Mouse (Mus musculus): ENCODE data around the gene Tnrc6a.

The Tnrc6a gene

GRCm38 (mm10) chr7:123124735-123125181, 1.1 kb downstream of the Tnrc6a start:
- DNase-seq (ENCODE audit: low spot score in 2 of 2) = peak in 1 of 2 experiments; percentile 20

GRCm38 (mm10) chr7:123126056-123126455, 2.4 kb downstream of the Tnrc6a start:
- DNase-seq (ENCODE audit: low spot score in 2 of 2) = no peak

- no peak for DNase-seq (ENCODE audit: low spot score in 2 of 2)
Observed at GRCm38 (mm10) chr7:123127301-123127700, 3.6 kb downstream of the Tnrc6a start.

GRCm38 (mm10) chr7:123127981-123128380, 4.3 kb downstream of the Tnrc6a start:
- DNase-seq (ENCODE audit: low spot score in 2 of 2) = no peak

- DNase-seq (ENCODE audit: low spot score in 2 of 2) = no peak
Observed at GRCm38 (mm10) chr7:123129061-123129460, 5.4 kb downstream of the Tnrc6a start.

GRCm38 (mm10) chr7:123130198-123130597, 6.5 kb downstream of the Tnrc6a start:
- no peak for DNase-seq (ENCODE audit: low spot score in 2 of 2)

GRCm38 (mm10) chr7:123132401-123132800, 8.7 kb downstream of the Tnrc6a start:
- DNase-seq (ENCODE audit: low spot score in 2 of 2) = no peak

GRCm38 (mm10) chr7:123134876-123135275, 11.2 kb downstream of the Tnrc6a start:
- DNase-seq (ENCODE audit: low spot score in 2 of 2) = no peak

- DNase-seq (ENCODE audit: low spot score in 2 of 2) = no peak
Observed at GRCm38 (mm10) chr7:123135655-123136054, 12.0 kb downstream of the Tnrc6a start.

- DNase-seq (ENCODE audit: low spot score in 2 of 2) = no peak
Observed at GRCm38 (mm10) chr7:123138001-123138400, 14.3 kb downstream of the Tnrc6a start.

GRCm38 (mm10) chr7:123146141-123146846, 22.6 kb downstream of the Tnrc6a start:
- DNase-seq (ENCODE audit: low spot score in 2 of 2) = no peak

GRCm38 (mm10) chr7:123147787-123148186, 24.1 kb downstream of the Tnrc6a start:
- no peak for DNase-seq (ENCODE audit: low spot score in 2 of 2)

GRCm38 (mm10) chr7:123148935-123149334, 25.2 kb downstream of the Tnrc6a start:
- no peak for DNase-seq (ENCODE audit: low spot score in 2 of 2)

GRCm38 (mm10) chr7:123162346-123162745, 38.7 kb downstream of the Tnrc6a start:
- DNase-seq (ENCODE audit: low spot score in 2 of 2) = no peak

- DNase-seq (ENCODE audit: low spot score in 2 of 2) = no peak
Observed at GRCm38 (mm10) chr7:123167436-123167835, 43.8 kb downstream of the Tnrc6a start.

- DNase-seq (ENCODE audit: low spot score in 2 of 2) = no peak
Observed at GRCm38 (mm10) chr7:123169618-123170017, 45.9 kb downstream of the Tnrc6a start.

GRCm38 (mm10) chr7:123172101-123172500, 48.4 kb downstream of the Tnrc6a start:
- no peak for DNase-seq (ENCODE audit: low spot score in 2 of 2)

GRCm38 (mm10) chr7:123177215-123177614, 53.5 kb downstream of the Tnrc6a start:
- DNase-seq (ENCODE audit: low spot score in 2 of 2) = no peak

- DNase-seq (ENCODE audit: low spot score in 2 of 2) = no peak
Observed at GRCm38 (mm10) chr7:123181787-123182701, 58.4 kb downstream of the Tnrc6a start.

GRCm38 (mm10) chr7:123184891-123185290, 61.2 kb downstream of the Tnrc6a start:
- no peak for DNase-seq (ENCODE audit: low spot score in 2 of 2)

- no peak for DNase-seq (ENCODE audit: low spot score in 2 of 2)
Observed at GRCm38 (mm10) chr7:123186463-123186862, 62.8 kb downstream of the Tnrc6a start.

GRCm38 (mm10) chr7:123187246-123187645, 63.6 kb downstream of the Tnrc6a start:
- DNase-seq (ENCODE audit: low spot score in 2 of 2) = no peak

GRCm38 (mm10) chr7:123188462-123188861, 64.8 kb downstream of the Tnrc6a start:
- DNase-seq (ENCODE audit: low spot score in 2 of 2) = no peak

Data from urinary bladder, postnatal 36 days (tissue).